Mouse (Mus musculus): Measurements from ENCODE around the gene Paqr7.

- TF ChIP-seq CTCF (IDR thresholded peaks at IDR 0.05; ENCODE audit: borderline replicate concordance, control insufficient read depth, extremely low read depth, insufficient read depth, low read length, poor library complexity) (no peak), POLR2A (IDR thresholded peaks at IDR 0.05; ENCODE audit: control insufficient read depth, extremely low read depth, insufficient read depth, low read length, poor library complexity) (no peak)
Measured at GRCm38 (mm10) chr4:134469985-134470384, 26.5 kb upstream of the Paqr7 start.
